Mouse (Mus musculus) liver, embryonic 14.5 days (tissue): ENCODE measurements around the gene Hectd2.

ENCODE experiments used
- CTCF ChIP-seq: IDR thresholded peaks from 2 replicates; pipeline ENCODE4 v1.5.1; 2016; ENCODE audit warnings: antibody characterized with exemption, low read depth, control low read depth
- EP300 ChIP-seq: IDR thresholded peaks from 2 replicates; pipeline ENCODE4 v1.6.1; 2016; ENCODE audit warnings: antibody characterized with exemption, low read depth

DNA sequence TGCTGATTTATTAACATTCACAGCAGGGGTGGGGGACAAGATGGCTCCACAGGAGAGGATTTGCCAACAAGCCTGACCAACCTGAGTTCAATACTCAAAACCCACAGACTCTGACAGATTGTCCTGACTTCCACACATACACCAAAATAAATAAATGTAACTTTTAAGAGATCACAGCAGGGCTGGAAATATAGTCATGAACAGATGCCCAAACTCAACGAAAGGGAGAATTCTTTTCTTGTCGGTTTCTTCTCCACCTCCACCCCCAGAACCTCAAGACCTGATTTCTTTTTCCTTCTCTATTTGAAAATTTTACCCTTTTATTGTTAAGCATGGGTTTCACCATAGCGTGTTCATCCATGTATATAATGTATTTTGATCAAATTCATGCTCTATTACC lies 82.8 kb downstream of the Hectd2 start:
- TF ChIP-seq CTCF (no peak), EP300 (no peak)
